Mouse (Mus musculus): Measurements from ENCODE around the gene D630003M21Rik. TPM values are rescaled to one million over a fixed set of nuclear protein-coding genes. Genes with fewer than 3 reads are reported as not detected.
A peak's percentile ranks its signal among the peaks of the same experiment; 100 is the strongest.

The D630003M21Rik gene
- polyA plus RNA-seq, 1 experiment = 0.35 TPM

GRCm38 (mm10) chr2:158144750-158145527, 84.1 kb downstream of the D630003M21Rik start:
- TF ChIP-seq POLR2A (IDR thresholded peaks at IDR 0.05; ENCODE audit: borderline replicate concordance, control insufficient read depth, low read depth, low read length) = no peak
- TF ChIP-seq CTCF (IDR thresholded peaks at IDR 0.05; ENCODE audit: control insufficient read depth, insufficient read depth, low read length) = no peak
- Histone ChIP-seq H3K4me1 (ENCODE audit: control insufficient read depth, insufficient read depth, low read length) (peaks cover 6% of the 10 kb centered on the region; the same call in 1 of the 2 replicates), H3K4me3 (replicated peaks; ENCODE audit: control insufficient read depth, low read depth, low read length) (peak overlapping the region; percentile 81), H3K27ac (ENCODE audit: control insufficient read depth, insufficient read depth, low read depth, low read length, poor library complexity) (no peak overlapping the region)
- 75% methylated on average over 6 of the region's 6 CpGs for WGBS

GRCm38 (mm10) chr2:158144263-158144662, 84.8 kb downstream of the D630003M21Rik start:
- H3K27ac ChIP-seq (ENCODE audit: control insufficient read depth, insufficient read depth, low read depth, low read length, poor library complexity) = no peak overlapping the region
- 58% methylated on average over 8 of the region's 8 CpGs for WGBS
- H3K4me1 ChIP-seq (ENCODE audit: control insufficient read depth, insufficient read depth, low read length) = peaks cover 6% of the 10 kb centered on the region; the same call in 1 of the 2 replicates
- H3K4me3 ChIP-seq (replicated peaks; ENCODE audit: control insufficient read depth, low read depth, low read length) = no peak overlapping the region
- no peak for TF ChIP-seq POLR2A (IDR thresholded peaks at IDR 0.05; ENCODE audit: borderline replicate concordance, control insufficient read depth, low read depth, low read length)

GRCm38 (mm10) chr2:158143816-158144215, 85.2 kb downstream of the D630003M21Rik start:
- Histone ChIP-seq H3K27ac (ENCODE audit: control insufficient read depth, insufficient read depth, low read depth, low read length, poor library complexity) (no peak overlapping the region), H3K4me1 (ENCODE audit: control insufficient read depth, insufficient read depth, low read length) (peaks cover 6% of the 10 kb centered on the region; the same call in 1 of the 2 replicates), H3K4me3 (replicated peaks; ENCODE audit: control insufficient read depth, low read depth, low read length) (no peak overlapping the region)
- 64% methylated on average over 3 of the region's 3 CpGs for WGBS
- TF ChIP-seq CTCF (IDR thresholded peaks at IDR 0.05; ENCODE audit: control insufficient read depth, insufficient read depth, low read length) = no peak

DNA sequence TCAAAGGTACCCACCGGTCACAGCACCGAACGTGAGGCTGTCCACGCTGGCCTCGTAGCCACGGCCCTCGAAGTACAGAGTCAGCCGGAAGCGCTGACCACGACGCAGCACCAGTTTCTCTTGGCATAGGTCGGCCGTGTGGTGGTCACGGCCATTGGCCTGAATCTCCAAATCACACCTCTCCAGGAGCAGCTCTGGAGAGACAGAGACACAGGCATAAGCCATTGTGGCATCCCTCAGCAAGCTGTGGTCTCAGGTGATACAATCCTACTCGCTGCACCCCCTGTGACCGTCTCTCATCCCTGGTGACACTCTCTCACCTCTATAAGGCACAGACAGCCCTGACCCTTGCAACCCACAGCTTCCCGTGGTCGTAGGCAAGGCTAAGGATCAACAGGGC, 86.0 kb downstream of the D630003M21Rik start:
- TF ChIP-seq CTCF (IDR thresholded peaks at IDR 0.05; ENCODE audit: control insufficient read depth, insufficient read depth, low read length) = no peak
- TF ChIP-seq POLR2A (IDR thresholded peaks at IDR 0.05; ENCODE audit: borderline replicate concordance, control insufficient read depth, low read depth, low read length) = no peak
- 72% methylated on average over 18 of the region's 18 CpGs for WGBS
- H3K4me1 ChIP-seq (ENCODE audit: control insufficient read depth, insufficient read depth, low read length) = peaks cover 6% of the 10 kb centered on the region; the same call in 1 of the 2 replicates
- H3K4me3 ChIP-seq (replicated peaks; ENCODE audit: control insufficient read depth, low read depth, low read length) = no peak overlapping the region
- H3K27ac ChIP-seq (ENCODE audit: control insufficient read depth, insufficient read depth, low read depth, low read length, poor library complexity) = peak overlapping the region; percentile 1

- peaks cover 6% of the 10 kb centered on the region; the same call in 1 of the 2 replicates for H3K4me1 ChIP-seq (ENCODE audit: control insufficient read depth, insufficient read depth, low read length)
- 46% methylated on average over 7 of the region's 7 CpGs for WGBS
- H3K27ac ChIP-seq (ENCODE audit: control insufficient read depth, insufficient read depth, low read depth, low read length, poor library complexity) = peak overlapping the region; percentile 81
- no peak for TF ChIP-seq POLR2A (IDR thresholded peaks at IDR 0.05; ENCODE audit: borderline replicate concordance, control insufficient read depth, low read depth, low read length)
- TF ChIP-seq CTCF (IDR thresholded peaks at IDR 0.05; ENCODE audit: control insufficient read depth, insufficient read depth, low read length) = no peak
- no peak overlapping the region for H3K4me3 ChIP-seq (replicated peaks; ENCODE audit: control insufficient read depth, low read depth, low read length)
Measured at GRCm38 (mm10) chr2:158141690-158142440, 87.2 kb downstream of the D630003M21Rik start.

DNA sequence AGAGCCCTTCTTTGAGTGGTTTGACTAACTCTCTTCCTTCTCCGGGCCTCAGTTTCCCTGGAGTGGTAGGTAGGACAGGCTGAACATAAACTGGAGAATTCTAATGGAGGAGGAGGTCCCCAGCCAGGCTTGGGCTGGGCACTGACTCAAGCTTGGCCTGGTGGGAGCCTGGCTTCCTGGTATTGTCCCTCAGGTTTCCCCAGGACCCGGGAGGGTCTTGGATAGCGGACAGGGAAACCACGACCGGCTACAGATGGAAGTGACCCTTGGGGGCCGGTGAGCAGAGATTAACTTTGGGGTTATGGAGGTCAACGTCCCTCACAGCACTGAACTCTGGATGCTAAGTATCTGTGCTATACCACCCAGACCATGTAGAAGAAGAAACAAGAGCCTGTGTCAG, 87.8 kb downstream of the D630003M21Rik start:
- Histone ChIP-seq H3K4me3 (replicated peaks; ENCODE audit: control insufficient read depth, low read depth, low read length) (no peak overlapping the region), H3K4me1 (ENCODE audit: control insufficient read depth, insufficient read depth, low read length) (peaks cover 6% of the 10 kb centered on the region; the same call in 1 of the 2 replicates), H3K27ac (ENCODE audit: control insufficient read depth, insufficient read depth, low read depth, low read length, poor library complexity) (peak overlapping the region; percentile 81)
- TF ChIP-seq POLR2A (IDR thresholded peaks at IDR 0.05; ENCODE audit: borderline replicate concordance, control insufficient read depth, low read depth, low read length) (no peak), CTCF (IDR thresholded peaks at IDR 0.05; ENCODE audit: control insufficient read depth, insufficient read depth, low read length) (no peak)
- WGBS = 87% methylated on average over 7 of the region's 7 CpGs

DNA sequence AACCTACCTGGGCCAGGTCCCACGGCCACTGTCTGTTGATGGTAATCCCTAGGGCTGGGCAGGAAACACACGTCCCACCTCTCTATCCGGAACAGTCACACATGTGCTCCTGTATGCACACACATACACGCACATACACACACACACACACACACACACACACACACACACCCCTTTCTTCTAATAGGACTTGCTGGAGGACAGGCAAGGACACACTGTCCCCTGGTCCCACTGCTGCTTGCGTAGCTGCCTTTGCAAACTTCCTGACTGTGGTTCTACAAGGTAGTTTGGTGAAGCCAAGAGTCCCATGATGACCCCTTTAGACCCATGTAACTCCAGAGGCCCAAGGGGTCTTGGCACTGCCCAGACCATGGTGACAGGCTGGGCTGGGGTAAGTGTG, 88.4 kb downstream of the D630003M21Rik start:
- TF ChIP-seq CTCF (IDR thresholded peaks at IDR 0.05; ENCODE audit: control insufficient read depth, insufficient read depth, low read length) = no peak
- TF ChIP-seq POLR2A (IDR thresholded peaks at IDR 0.05; ENCODE audit: borderline replicate concordance, control insufficient read depth, low read depth, low read length) = no peak
- no peak overlapping the region for H3K4me3 ChIP-seq (replicated peaks; ENCODE audit: control insufficient read depth, low read depth, low read length)
- no peak overlapping the region for H3K27ac ChIP-seq (ENCODE audit: control insufficient read depth, insufficient read depth, low read depth, low read length, poor library complexity)
- 81% methylated on average over 5 of the region's 5 CpGs for WGBS
- H3K4me1 ChIP-seq (ENCODE audit: control insufficient read depth, insufficient read depth, low read length) = peaks cover 6% of the 10 kb centered on the region; the same call in 1 of the 2 replicates

DNA sequence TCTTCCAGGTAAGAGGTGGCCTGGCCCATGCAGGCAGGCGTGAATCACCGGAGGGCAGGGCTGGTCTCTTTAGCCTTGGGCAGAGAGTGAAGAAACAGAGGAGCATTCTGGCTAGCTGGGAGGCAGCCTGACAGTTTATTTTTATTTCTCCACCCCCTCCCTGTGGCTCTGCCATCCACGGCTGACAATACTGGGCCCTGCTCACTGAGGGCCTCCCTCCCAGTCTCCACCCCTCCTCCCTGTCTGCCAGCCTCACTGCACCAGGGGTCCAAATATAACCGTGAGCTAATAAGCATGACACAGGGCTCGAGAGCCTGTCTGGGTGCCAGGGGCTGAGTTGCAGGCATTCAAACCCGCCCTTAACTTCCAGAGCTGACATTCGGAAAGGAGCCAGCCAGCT, 89.4 kb downstream of the D630003M21Rik start:
- no peak overlapping the region for H3K27ac ChIP-seq (ENCODE audit: control insufficient read depth, insufficient read depth, low read depth, low read length, poor library complexity)
- TF ChIP-seq POLR2A (IDR thresholded peaks at IDR 0.05; ENCODE audit: borderline replicate concordance, control insufficient read depth, low read depth, low read length) = no peak
- no peak for TF ChIP-seq CTCF (IDR thresholded peaks at IDR 0.05; ENCODE audit: control insufficient read depth, insufficient read depth, low read length)
- no peak overlapping the region for H3K4me3 ChIP-seq (replicated peaks; ENCODE audit: control insufficient read depth, low read depth, low read length)
- WGBS = 67% methylated on average over 7 of the region's 7 CpGs
- H3K4me1 ChIP-seq (ENCODE audit: control insufficient read depth, insufficient read depth, low read length) = peaks cover 6% of the 10 kb centered on the region; the same call in 1 of the 2 replicates

All from bone marrow, adult 2 months (tissue).